Mouse (Mus musculus) midbrain, embryonic 16.5 days (tissue): ENCODE data around the gene Zbtb32. TPM values are rescaled to one million over a fixed set of nuclear protein-coding genes. Genes with fewer than 3 reads are reported as not detected.
A peak's percentile ranks its signal among the peaks of the same experiment; 100 is the strongest.

Source experiments
- ATAC-seq: fragments of 200-750 bp; cut with Nextera tagmentation; 2 replicates; pipeline ENCODE4 v1.8.0; 2017; ENCODE audit warnings: moderate TSS enrichment
- H3K27ac ChIP-seq: fragments of 300-500 bp; sonication (generic); 2 replicates; pipeline ENCODE4 v1.5.1; 2014; ENCODE audit warnings: mild to moderate bottlenecking, low read length, mixed read lengths
- H3K27me3 ChIP-seq: fragments of 300-500 bp; sonication (generic); 2 replicates; pipeline ENCODE4 v1.6.1; 2014; ENCODE audit warnings: low read depth, low read length, mixed read lengths; ENCODE audit not compliant: control insufficient read depth, insufficient read depth
- H3K36me3 ChIP-seq: fragments of 300-500 bp; sonication (generic); 2 replicates; pipeline ENCODE4 v1.6.1; 2014; ENCODE audit warnings: mild to moderate bottlenecking, low read length, moderate library complexity, mixed read lengths; ENCODE audit not compliant: control insufficient read depth, insufficient read depth
- H3K4me1 ChIP-seq: fragments of 300-500 bp; sonication (generic); 2 replicates; pipeline ENCODE4 v1.6.1; 2014; ENCODE audit warnings: mild to moderate bottlenecking, low read length, mixed read lengths; ENCODE audit not compliant: control insufficient read depth, insufficient read depth
- H3K4me2 ChIP-seq: fragments of 300-500 bp; sonication (generic); 2 replicates; pipeline ENCODE4 v1.6.1; 2014; ENCODE audit warnings: mild to moderate bottlenecking, low read length, mixed read lengths
- H3K4me3 ChIP-seq: fragments of 300-500 bp; sonication (generic); 2 replicates; pipeline ENCODE4 v1.5.1; 2014; ENCODE audit warnings: low read depth, mild to moderate bottlenecking, low read length, moderate library complexity, mixed read lengths
- H3K9ac ChIP-seq: fragments of 300-500 bp; sonication (generic); 2 replicates; pipeline ENCODE4 v1.6.1; 2014; ENCODE audit warnings: low read depth, low read length, mixed read lengths
- H3K9me3 ChIP-seq: fragments of 300-500 bp; sonication (generic); replicated peaks from 2 replicates; pipeline ENCODE4 v1.6.1; 2014; ENCODE audit warnings: mild to moderate bottlenecking, low read length, mixed read lengths; ENCODE audit not compliant: control insufficient read depth, poor library complexity, severe bottlenecking
- WGBS: fragments of 180-500 bp; shearing (Covaris S2); extraction: QIAGEN DNeasy Blood & Tissue Kit; methylation state at CpG from one replicate; pipeline ENCODE4 v1.1.7; 2014; 5-methylcytosine and 5-hydroxymethylcytosine counted together
- polyA plus RNA-seq: library from polyadenylated mRNA; unstranded; fragments of >200 nt; fragmentation: Nextera tagmentation; extraction: Ambion mirVana; gene quantifications from 2 replicates; pipeline ENCODE4 v1.2.1, GENCODE M21; 2015

Gene Zbtb32
- polyA plus RNA-seq, 1 experiment from 2014 or later, result 0.20 TPM

GRCm38 (mm10) chr7:30608476-30608875 lies 9.8 kb upstream of the Zbtb32 start:
- Histone ChIP-seq H3K4me3 (no peak overlapping the region), H3K4me2 (no peak overlapping the region), H3K4me1 (no peaks in the 10 kb centered on the region), H3K36me3 (no peaks in the 10 kb centered on the region), H3K9ac (no peak overlapping the region), H3K27me3 (no peaks in the 10 kb centered on the region), H3K27ac (no peak overlapping the region), H3K9me3 (no peaks in the 10 kb centered on the region)
- 49% methylated on average over 16 of the region's 16 CpGs for WGBS
- ATAC-seq, result no peak

GRCm38 (mm10) chr7:30607706-30608309 lies 9.1 kb upstream of the Zbtb32 start:
- WGBS, result 30% methylated on average over 8 of the region's 8 CpGs
- no peak for ATAC-seq
- Histone ChIP-seq H3K9me3 (no peaks in the 10 kb centered on the region), H3K36me3 (no peaks in the 10 kb centered on the region), H3K27ac (no peak overlapping the region), H3K27me3 (no peaks in the 10 kb centered on the region), H3K4me1 (no peaks in the 10 kb centered on the region), H3K4me2 (no peak overlapping the region), H3K9ac (no peak overlapping the region), H3K4me3 (no peak overlapping the region)

- no peak overlapping the region for H3K4me3 ChIP-seq
- no peak overlapping the region for H3K27ac ChIP-seq
- H3K9ac ChIP-seq, result no peak overlapping the region
- H3K36me3 ChIP-seq, result no peaks in the 10 kb centered on the region
- 81% methylated on average over 8 of the region's 8 CpGs for WGBS
- no peaks in the 10 kb centered on the region for H3K4me1 ChIP-seq
- no peaks in the 10 kb centered on the region for H3K27me3 ChIP-seq
- ATAC-seq, result no peak
- H3K4me2 ChIP-seq, result no peak overlapping the region
- H3K9me3 ChIP-seq, result no peaks in the 10 kb centered on the region
Measured at GRCm38 (mm10) chr7:30604944-30605343, 6.2 kb upstream of the Zbtb32 start.

- H3K9me3 ChIP-seq, result no peaks in the 10 kb centered on the region
- no peak overlapping the region for H3K4me2 ChIP-seq
- ATAC-seq, result no peak
- peaks cover 4% of the 10 kb centered on the region; the same call in 1 of the 2 replicates for H3K4me1 ChIP-seq
- H3K27me3 ChIP-seq, result no peaks in the 10 kb centered on the region
- WGBS, result 54% methylated on average over 8 of the region's 8 CpGs
- H3K36me3 ChIP-seq, result no peaks in the 10 kb centered on the region
- H3K27ac ChIP-seq, result no peak overlapping the region
- no peak overlapping the region for H3K9ac ChIP-seq
- H3K4me3 ChIP-seq, result no peak overlapping the region
Measured at GRCm38 (mm10) chr7:30604424-30604823, 5.7 kb upstream of the Zbtb32 start.

- no peaks in the 10 kb centered on the region for H3K36me3 ChIP-seq
- H3K9ac ChIP-seq, result no peak overlapping the region
- H3K9me3 ChIP-seq, result no peaks in the 10 kb centered on the region
- no peak overlapping the region for H3K4me2 ChIP-seq
- H3K27ac ChIP-seq, result no peak overlapping the region
- no peaks in the 10 kb centered on the region for H3K27me3 ChIP-seq
- WGBS, result 55% methylated on average over 3 of the region's 3 CpGs
- H3K4me1 ChIP-seq, result peaks cover 4% of the 10 kb centered on the region; the same call in 1 of the 2 replicates
- no peak overlapping the region for H3K4me3 ChIP-seq
- no peak for ATAC-seq
Measured at GRCm38 (mm10) chr7:30602583-30602982, 3.9 kb upstream of the Zbtb32 start.

DNA sequence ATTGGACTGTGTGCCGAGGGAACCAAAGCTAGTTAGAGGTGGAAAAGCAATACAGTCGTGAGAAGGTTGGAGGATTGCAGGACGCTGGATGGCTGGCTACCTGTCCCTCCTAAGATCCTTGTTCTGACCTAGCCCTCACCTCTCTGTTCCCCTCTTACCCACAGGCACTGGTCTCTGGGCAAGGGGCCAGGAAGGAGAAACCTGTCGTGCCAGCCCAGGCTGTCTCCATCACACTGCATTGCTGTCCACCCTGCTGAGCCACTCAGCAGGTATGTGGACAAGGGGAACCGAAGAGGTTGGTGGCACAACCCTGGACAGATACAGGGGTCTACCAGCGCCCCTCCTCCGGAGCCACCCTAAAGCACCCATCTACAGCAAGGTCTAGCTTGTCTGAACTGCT lies 1.9 kb upstream of the Zbtb32 start:
- no peak overlapping the region; the same call in 1 of the 2 replicates for H3K4me2 ChIP-seq
- no peak; the same call in 1 of the 2 replicates for ATAC-seq
- no peak overlapping the region for H3K4me3 ChIP-seq
- H3K36me3 ChIP-seq, result no peaks in the 10 kb centered on the region
- WGBS, result 76% methylated on average over 7 of the region's 7 CpGs
- H3K27me3 ChIP-seq, result no peaks in the 10 kb centered on the region
- no peak overlapping the region for H3K27ac ChIP-seq
- H3K9me3 ChIP-seq, result no peaks in the 10 kb centered on the region
- peaks cover 4% of the 10 kb centered on the region; the same call in 1 of the 2 replicates for H3K4me1 ChIP-seq
- H3K9ac ChIP-seq, result no peak overlapping the region

GRCm38 (mm10) chr7:30599933-30600353 lies 1.2 kb upstream of the Zbtb32 start:
- no peak overlapping the region for H3K4me3 ChIP-seq
- WGBS, result under 1% methylated on average over 16 of the region's 16 CpGs
- peaks cover 4% of the 10 kb centered on the region; the same call in 1 of the 2 replicates for H3K4me1 ChIP-seq
- H3K27me3 ChIP-seq, result no peaks in the 10 kb centered on the region
- H3K27ac ChIP-seq, result no peak overlapping the region
- H3K4me2 ChIP-seq, result peak overlapping the region; percentile 32
- H3K9me3 ChIP-seq, result no peaks in the 10 kb centered on the region
- no peak overlapping the region for H3K9ac ChIP-seq
- ATAC-seq, result peak; percentile 98
- no peaks in the 10 kb centered on the region for H3K36me3 ChIP-seq

GRCm38 (mm10) chr7:30596811-30597210 lies 1.9 kb downstream of the Zbtb32 start:
- WGBS, result 69% methylated on average over 5 of the region's 5 CpGs
- Histone ChIP-seq H3K4me1 (peaks cover 4% of the 10 kb centered on the region; the same call in 1 of the 2 replicates), H3K27ac (no peak overlapping the region), H3K27me3 (no peaks in the 10 kb centered on the region), H3K36me3 (no peaks in the 10 kb centered on the region), H3K4me2 (no peak overlapping the region), H3K9ac (no peak overlapping the region), H3K9me3 (no peaks in the 10 kb centered on the region), H3K4me3 (no peak overlapping the region)
- no peak for ATAC-seq

- Histone ChIP-seq H3K36me3 (no peaks in the 10 kb centered on the region), H3K4me3 (no peak overlapping the region), H3K4me1 (peaks cover 4% of the 10 kb centered on the region; the same call in 1 of the 2 replicates), H3K4me2 (no peak overlapping the region), H3K27me3 (no peaks in the 10 kb centered on the region), H3K9me3 (no peaks in the 10 kb centered on the region), H3K9ac (no peak overlapping the region), H3K27ac (no peak overlapping the region)
- no peak for ATAC-seq
- WGBS, result 86% methylated on average over 5 of the region's 5 CpGs
Measured at GRCm38 (mm10) chr7:30596093-30596492, 2.6 kb downstream of the Zbtb32 start.
